Mouse (Mus musculus): ENCODE measurements around the gene Axin1. TPM values are rescaled to one million over a fixed set of nuclear protein-coding genes. Genes with fewer than 3 reads are reported as not detected.
"Not testable (repeated sequence)": the region's sequence is repeated elsewhere in the genome, so short reads cannot be mapped to it uniquely, and the experiment has no call there.

Gene Axin1
- total RNA-seq, 4 experiments from 2014 or later, result 16.1 to 21.6 (median 17.3) TPM

DNA sequence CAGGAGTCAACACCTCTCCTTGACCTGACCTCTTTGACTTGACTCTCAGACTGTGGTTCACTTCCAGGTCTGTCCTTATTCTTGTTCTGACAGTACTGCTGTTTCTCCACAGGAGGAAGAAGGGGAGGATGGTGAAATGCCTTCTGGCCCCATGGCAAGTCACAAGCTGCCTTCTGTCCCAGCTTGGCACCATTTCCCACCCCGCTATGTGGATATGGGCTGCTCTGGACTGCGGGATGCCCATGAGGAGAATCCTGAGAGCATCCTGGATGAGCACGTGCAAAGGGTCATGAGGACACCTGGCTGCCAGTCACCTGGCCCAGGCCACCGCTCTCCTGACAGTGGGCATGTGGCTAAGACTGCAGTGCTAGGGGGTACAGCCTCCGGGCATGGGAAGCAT is 49.1 kb downstream of the Axin1 start:
- DNase-seq (ENCODE audit: low spot score), result no peak

DNA sequence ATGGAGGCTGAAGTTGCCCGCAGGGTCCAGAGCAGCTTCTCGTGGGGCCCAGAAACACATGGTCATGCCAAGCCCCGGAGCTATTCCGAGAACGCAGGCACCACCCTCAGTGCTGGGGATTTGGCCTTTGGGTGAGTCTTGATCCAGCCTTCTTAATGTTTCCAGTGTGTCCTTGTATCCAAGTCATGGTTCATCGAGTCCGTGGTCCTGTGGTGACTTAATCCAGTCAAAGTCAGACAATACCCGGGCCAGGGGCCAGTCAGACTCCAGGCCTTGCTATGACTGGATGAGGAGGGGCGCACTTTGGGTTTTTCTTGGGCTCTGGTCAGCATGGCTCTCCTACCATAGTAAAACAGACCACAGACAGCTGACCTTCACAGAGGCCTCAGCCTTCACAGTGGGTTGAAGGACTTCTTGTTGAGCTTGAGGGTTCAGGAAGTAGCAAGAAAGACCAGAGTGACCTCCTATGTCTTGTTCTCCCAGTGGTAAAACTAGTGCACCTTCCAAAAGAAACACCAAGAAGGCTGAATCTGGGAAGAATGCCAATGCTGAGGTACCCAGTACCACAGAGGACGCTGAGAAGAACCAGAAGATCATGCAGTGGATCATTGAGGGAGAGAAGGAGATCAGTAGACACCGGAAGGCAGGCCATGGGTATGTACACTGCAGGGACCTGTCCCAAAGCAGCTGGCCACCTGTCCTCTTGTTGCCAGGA is 49.8 kb downstream of the Axin1 start:
- no peak for DNase-seq (ENCODE audit: low spot score)

DNA sequence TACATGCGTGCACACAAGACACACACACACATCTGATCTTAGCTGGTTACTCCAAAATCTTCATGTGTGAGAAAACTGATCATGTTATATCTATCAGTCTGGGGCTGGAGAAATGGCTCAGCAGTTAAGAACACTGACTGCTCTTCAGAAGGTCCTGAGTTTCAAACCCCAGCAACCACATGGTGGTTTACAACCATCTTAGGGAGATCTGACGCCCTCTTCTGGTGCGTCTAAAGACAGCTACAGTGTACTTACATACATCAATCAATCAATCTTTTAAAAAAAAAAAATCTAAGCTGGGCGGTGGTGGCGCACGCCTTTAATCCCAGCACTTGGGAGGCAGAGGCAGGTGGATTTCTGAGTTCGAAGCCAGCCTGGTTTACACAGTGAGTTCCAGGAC is 53.0 kb downstream of the Axin1 start:
- not testable (repeated sequence) for DNase-seq (ENCODE audit: low spot score)

DNA sequence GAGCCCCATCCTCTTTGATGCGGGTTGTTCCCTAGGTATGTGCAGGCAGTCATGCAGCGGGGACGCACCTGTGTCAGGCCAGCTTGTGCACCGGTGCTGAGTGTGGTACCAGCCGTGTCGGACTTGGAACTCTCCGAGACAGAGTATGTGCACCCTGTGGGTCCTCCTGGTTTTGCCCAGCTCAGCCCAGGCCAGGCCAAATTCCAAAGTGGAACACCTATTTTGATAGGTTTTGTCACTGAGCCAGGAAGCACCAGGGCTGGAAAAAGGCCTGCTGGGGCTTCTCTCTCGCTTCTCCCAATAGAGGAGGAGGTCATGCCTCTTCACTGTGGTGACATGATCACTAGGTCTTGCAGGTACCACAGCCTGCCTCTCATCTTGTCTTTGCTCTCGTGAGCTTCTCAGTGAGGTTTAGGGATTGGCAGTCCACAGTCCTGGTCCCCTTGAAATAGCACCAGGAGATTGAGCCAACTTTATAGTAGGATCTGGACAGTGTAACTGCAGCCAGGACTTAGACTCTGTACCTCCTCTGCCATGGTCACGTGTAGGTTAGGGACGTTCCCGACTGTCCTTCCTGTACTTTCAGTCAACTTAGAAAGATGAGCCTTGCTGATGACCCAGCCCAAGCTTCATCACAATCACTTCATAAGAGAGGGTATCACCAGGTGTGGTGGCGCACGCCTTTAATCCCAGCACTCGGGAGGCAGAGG is 54.1 kb downstream of the Axin1 start:
- no peak for DNase-seq (ENCODE audit: low spot score)

DNA sequence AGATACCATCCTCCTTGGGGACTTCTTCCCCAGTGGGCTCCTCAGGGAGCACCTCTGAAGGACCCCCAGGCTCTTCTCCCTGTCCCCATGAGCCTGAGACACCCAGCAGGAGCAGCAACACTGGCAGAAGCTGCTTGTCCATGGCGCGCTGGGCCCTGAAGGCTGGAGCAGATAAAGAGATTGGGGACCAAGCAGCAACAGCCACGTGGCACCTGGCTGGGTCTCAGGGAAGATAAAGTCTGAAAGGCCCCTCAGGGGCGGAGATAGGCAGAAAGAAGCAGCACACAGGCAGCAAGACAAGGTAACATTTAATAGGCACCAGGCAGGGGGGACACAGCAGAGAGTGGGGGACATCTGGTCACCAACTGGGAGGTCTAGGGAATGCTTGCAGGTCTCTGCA is 60.4 kb downstream of the Axin1 start, which contains the start of gene Pdia2:
Gene Pdia2, minus strand, starts transcription at position 196 of the 400 bp plus-strand sequence.
- DNase-seq (ENCODE audit: low spot score), result no peak

DNA sequence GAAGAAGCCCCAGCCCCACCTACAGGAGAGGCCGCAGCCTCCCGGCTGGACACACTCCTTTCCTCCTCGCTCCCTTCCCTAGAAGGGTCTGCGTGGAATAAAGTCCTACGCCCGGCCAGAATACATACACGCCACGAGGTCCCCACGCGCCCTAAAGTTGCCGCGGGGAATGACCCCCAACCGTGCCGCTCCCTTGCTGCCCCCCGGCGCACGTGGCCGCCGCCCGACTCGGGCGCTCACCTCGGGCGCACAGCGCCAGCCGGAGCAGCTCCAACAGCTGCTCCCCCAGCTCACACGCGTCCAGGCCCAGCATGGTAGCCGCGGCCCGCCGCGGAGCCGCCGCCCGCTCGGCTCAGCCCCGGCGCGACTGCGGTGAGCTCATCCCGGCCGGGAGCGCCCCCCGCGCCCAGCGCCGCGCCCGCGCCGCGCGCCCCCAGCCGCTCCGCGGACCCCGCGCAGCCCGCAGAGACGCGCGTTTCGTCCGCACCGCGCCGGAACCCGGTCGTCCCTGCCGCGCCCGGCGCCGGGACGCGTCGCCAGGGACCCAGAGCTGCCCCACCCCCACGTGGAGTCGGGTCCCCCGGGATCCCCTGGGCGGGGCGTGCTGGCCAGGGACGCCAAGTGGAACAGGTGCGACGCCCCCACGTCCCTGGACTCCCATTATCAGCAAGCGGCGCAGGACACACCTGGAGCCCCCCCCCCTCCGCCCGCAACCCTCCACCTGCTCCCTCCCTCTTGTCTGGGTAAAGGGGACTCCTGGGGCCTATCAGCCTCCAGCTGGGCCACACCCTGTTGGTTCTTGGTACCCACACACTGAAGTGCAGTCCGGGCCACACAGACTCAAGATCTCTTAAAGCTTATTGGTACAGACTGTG is 62.6 kb downstream of the Axin1 start:
- no peak for DNase-seq (ENCODE audit: low spot score)

DNA sequence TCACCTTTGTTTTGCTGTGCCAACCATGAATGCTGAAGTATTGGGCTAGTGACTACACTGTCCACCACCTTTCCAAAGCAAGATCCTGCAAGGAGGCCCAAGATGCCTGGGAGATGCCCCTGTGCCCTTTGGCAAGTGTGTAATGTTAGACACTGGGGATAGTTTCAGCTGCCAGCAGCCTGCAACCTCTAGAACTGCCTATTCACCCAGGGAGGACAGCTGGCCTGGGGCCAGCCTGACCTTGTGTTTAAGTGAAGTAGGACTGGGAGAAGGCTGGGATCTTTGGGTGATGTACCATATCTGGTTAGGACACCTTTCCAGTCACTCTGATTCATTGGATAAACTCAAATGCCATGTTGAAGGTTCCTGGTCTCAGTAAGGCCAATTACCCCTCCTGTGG is 63.5 kb downstream of the Axin1 start:
- DNase-seq (ENCODE audit: low spot score), result no peak

DNA sequence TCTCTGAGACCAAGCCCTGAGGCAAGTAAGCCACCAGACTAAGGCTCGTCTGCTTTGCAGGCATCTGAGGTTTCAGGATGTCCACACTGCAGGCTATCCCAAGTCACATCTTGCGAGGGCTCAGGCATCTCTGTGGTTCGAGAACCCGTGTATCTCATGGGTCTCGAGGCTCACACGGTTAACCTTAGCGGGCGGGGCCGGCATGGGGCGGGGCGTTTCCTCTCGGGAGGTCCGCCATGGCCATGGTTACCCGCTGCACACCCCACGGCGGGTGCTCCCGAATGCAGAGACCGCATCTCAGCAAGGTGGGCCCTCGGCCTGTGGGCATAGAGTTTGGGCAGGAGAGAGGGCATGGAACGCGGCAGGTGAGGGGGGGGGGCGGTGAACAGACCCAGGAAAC is 64.2 kb downstream of the Axin1 start, which contains the start of gene Rgs11:
Gene Rgs11, plus strand, starts transcription at position 215 of the 400 bp plus-strand sequence.
- no peak for DNase-seq (ENCODE audit: low spot score)

DNA sequence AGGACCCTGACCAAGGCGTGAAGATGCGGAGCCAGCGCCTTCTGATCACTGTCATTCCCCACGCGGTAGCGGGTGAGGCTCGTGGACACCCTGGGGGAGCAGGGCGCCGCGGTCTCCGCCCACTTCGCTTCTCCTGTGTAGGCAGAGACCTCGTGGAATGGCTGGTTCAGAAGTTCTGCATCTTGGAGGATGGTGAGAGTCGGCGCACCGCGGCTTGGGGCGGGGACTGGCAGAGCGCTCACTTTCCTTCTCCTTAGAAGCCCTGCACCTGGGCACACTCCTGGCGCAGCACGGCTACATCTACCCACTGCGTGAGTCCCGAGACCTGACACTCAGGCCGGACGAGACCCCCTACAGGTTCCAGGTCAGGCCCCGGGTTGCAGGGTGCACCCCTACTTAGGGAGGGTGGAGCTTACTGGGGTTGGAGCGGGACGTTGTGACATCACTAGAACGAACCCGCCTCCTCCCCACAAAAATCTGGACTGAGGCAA is 64.9 kb downstream of the Axin1 start:
- DNase-seq (ENCODE audit: low spot score), result no peak

DNA sequence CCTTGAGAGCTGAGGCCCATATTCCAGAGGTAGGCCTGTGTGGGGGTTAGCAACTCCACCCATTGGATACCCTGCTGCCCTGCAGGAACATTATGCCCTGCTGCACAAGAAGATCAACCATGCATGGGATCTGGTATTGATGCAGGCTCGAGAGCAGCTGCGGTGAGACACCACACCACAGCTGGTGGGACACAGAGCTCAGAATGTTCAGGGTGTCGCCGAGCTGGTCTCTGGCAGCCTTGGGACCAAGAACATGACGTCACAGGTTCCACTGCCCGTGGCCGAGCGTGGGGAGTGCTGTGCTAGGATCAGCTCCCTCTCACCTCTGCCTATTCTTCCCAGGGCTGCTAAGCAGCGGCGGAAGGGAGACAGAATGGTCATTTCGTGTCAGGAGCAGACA is 66.3 kb downstream of the Axin1 start:
- no peak for DNase-seq (ENCODE audit: low spot score)

DNA sequence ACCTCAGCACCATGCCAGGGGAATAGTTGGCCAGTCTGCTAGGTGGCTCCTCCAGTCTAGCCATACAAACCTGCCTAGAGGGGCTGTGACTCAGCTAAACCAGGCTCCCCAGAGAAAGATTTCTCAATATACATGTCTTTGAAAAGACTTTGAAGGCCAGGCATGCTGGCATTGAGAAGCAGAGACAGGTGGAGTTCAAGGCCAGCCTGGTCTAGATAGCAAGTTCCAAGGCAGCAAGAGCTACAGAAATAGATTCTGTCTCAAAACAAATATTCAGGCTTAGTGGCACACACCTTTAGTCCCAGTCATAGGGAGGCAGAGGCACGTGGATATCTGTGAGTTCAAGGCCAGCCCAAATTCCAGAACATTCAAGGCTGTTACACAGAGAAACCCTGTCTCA is 67.9 kb downstream of the Axin1 start:
- DNase-seq (ENCODE audit: low spot score), result no peak

DNA sequence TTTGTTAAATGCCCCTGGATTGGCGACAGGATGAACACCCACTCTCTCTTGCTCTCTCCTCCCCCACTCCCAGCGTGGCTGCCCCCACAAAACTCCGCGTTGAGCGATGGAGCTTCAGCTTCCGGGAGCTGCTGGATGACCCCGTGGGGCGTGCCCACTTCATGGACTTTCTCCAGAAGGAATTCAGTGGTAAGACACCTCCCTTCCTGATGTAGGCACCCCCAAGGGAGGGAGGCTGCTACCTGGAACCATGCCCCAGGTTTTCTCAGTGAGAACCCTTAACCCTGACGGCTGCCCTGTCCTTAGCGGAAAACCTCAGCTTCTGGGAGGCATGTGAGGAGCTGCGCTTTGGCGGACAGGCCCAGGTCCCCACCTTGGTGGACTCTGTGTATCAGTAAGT is 69.2 kb downstream of the Axin1 start, which contains the start of gene Arhgdig:
Gene Arhgdig, minus strand, starts transcription at position 101 of the 400 bp plus-strand sequence.
- no peak for DNase-seq (ENCODE audit: low spot score)

DNA sequence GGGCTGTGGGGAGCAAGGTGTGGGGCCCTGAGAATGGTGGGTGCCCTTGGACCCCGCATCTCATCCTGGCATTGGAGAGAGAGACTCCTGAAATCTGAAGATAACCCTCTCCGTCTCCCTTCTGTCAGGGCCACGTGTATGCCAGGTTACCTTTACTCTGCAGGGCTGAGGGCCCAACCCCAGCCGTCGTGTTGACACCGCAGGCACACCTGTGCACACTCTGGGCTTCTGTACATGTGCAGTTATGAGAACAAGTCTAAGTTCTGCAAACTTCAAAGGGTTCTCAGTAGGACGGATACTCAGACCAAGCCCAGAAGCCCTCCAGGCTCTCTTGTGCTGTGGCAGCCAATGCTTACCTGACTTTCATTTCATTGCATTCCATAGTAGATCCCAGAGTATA is 73.8 kb downstream of the Axin1 start:
- no peak for DNase-seq (ENCODE audit: low spot score)

DNA sequence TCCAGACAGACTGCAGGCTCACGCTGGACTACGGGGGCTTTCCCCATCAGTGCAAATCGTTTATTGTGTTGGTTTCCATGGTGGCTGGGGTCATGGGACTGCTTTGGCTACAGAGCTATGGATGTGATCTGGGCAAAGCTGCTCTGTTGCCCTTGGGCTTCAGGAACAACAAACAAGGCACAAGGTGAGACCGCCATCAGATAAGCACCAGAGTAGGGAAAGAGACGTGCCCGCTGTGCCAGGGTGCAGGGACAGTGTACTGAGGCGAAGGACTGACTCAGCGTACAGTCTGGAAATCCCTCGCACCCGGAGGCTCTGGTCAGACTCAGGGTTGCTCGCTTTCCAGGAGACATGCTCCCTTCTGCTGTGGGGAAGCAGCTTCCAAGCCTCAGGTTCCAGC is 74.2 kb downstream of the Axin1 start:
- no peak for DNase-seq (ENCODE audit: low spot score)

DNA sequence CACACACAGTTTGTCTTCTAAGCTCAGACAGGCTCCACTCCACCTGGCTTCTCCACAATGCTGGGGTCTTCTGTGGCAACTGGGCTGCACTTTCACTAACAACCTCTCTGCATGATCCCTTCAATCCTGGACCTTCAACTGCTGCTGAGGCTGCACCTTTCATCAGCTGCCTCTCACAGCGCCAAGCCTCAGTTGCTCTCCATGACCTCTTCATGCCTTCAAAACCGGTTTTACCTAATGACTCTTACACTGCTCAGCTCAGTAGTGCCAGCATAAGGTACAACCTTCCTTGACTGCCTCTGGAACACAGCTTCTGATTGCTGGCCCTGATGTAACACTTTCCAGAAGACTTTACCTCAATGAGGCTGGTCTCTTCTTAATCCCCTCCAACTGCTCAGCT is 83.0 kb downstream of the Axin1 start:
- no peak for DNase-seq (ENCODE audit: low spot score)

DNA sequence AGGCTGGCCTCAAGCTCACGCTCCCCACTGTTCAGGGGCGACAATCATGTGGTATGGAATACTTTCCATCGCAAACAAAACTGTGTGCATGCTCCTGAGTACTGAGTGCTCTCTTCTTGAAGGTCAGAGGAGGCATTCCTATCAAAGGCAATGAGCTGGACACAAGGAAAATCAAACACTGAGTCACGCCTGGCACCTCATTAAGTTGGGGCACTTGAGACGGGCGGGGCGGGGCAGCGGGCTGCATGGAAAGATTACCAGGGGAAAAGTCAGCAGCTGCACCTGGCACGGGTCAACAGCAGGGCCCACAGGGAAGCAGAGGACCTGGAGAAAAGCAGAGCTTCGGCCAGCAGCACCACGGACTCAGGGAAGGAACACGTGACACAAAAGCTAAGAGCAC is 86.7 kb downstream of the Axin1 start:
- DNase-seq (ENCODE audit: low spot score), result no peak

DNA sequence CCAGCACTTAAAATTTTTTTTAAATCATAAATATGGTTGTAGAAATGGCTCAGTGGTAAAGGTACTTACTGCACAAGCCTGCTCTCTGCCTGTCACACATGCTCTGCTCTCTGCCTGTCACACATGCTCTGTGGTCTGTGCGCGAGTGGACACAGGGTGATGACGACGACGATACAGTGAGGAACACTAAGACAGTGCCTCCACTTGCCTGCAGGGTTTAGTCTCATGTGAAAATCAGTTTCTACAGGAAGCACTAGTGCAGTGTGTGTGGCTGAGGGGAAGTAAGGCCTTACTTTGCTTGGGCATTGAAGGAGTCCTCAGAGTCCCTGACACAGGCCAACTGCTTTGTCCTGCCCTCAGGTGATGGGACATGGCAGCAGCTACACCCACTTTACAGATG is 91.3 kb downstream of the Axin1 start:
- no peak for DNase-seq (ENCODE audit: low spot score)

DNA sequence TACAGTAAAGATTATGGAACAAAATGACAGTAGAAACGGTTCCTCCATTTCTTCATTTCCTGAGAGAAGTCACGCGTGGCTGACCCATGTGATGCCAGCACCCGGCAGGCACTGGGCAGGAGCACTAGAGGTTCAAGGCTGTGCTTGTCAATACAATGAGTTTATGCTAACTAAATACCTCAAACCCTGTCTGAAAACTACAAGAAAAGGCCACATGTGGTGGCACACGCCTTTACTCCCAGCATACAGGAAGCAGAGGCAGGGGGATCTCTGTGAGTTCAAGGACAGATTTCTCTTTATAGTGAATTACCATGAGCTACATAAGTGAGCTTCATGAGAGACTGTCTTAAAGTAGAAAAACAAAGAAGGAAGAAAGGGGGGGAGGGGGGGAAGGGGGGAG is 92.7 kb downstream of the Axin1 start:
- no peak for DNase-seq (ENCODE audit: low spot score)

DNA sequence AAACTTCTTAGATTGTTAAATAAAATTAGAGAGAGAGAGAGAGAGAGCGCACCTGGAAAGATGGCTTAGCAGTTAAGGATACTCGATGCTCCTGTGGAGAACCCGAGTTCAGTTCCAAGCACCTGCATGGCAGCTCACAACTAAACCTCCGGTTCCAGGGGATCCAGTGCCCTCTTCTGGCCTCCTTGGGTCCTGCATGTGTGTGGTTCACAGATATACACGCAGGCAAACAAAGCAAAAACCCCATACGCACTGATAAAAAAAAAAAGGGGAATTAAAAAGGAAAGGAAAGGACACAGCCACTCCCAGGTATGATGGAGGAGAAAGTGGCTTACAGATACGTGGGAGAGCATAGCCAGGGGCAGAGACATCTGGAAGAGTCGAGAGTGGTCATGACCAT is 94.4 kb downstream of the Axin1 start:
- no peak for DNase-seq (ENCODE audit: low spot score)

DNA sequence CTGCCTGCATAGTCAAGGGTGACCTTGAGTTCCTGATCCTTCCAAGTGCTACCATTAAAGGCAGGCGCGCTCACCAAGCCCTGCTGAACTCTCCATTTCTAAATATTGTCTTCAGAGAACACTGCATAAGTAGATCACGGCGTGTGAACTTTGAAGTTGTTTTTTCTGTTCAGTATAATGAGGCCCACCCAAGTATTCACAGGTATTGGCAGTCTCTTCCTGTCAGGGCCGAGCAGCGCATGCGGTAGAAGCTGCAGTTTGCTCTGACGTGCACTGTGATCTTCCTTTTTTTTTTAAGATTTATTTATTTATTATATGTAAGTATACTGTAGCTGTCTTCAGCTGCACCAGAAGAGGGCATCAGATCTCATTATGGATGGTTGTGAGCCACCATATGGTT is 95.9 kb downstream of the Axin1 start:
- no peak for DNase-seq (ENCODE audit: low spot score)

DNA sequence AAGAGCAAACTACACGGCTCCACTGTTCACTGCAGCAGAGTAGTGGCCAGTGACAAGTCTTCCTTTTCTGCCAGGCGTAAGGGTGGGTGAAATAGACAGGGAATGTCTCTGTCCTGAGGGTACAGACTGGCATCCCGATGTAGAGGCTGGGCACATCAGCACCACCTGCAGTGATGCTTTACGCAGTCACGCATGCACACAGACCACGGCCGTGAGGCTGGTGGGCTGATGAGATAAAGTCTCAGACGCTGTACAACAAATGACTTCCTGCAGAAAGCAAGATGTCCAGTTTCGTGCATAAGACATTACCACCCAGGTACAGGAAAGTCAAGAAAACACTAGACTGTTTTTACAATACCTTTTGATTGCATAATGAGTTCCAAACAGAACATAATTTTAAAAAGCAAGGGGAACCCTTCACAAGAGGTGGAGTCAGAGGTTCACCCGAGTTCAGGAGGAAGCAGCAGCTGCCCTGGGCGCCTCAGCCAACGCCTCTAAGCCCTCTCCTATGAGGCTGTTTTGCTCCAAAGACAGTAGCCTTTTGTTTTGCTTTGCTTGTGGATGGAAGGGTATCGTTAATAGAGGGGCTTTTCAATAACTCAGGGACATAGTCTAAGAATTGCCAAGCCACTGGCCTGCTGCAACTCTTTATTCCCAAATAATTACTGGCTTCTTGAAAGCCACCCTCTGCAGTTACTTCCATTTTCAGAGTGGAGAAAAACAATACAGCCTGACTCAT is 96.8 kb downstream of the Axin1 start:
- no peak for DNase-seq (ENCODE audit: low spot score)

Measured in heart, adult 8-10 months (tissue).